Comparison of ENCODE assay signal across 11 mouse cellular contexts in the genomic region with DNA sequence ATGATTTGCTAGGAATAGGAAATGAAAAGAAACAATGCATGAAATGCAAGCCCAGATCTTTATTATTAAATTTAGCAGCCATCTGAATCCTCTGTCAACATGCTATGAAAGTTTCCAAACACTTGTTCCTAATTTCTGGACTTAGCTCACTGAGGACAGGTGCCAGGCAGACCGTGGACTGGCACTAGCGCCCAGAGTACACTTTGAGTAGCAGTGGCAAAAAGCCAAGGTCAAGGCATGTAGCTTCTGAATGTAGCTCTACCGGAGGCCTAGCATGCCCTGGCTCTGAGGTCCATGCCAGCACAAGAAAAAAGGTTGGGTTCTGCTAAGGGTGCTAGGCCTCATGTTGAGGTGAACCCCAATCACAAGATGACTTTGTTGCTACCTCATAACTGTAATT.
A peak's percentile ranks its signal among the peaks of the same experiment; 100 is the strongest.
DNase-seq lines count a peak whose midpoint lies in the region; ATAC-seq lines count a peak whose summit lies in the region.
"Had no signal": no experiment of that assay in that cellular context is flagged by ENCODE, and none has a peak within 500 bp of the region (broad histone marks: within the 10 kb centered on the region; RNA-seq: fewer than 3 reads in every experiment).

No protein-coding gene starts in this region.

- intact Hi-C loops in heart, postnatal 36 days (cut with DNase I), result no loop called here

- no peak for ATAC-seq in activated CD4-positive, CD25-positive, alpha-beta regulatory T cell, adult 4 months
- ATAC-seq: midbrain, embryonic 15.5 days had no signal

- peak; percentile 38 for DNase-seq in adrenal gland, adult 2 months
- no peak for DNase-seq in adrenal gland, adult 18-20 months (ENCODE audit: low spot score in 2 of 2)
- DNase-seq in heart, adult 8-10 months (ENCODE audit: low spot score), result peak; percentile 45
- DNase-seq in heart, postnatal 36 days, result no peak
- peak; percentile 18 to 56 for DNase-seq in adrenal gland, postnatal 36 days
- peak; percentile 76 to 86 for DNase-seq in kidney, postnatal 36 days
- no peak for DNase-seq in urinary bladder, postnatal 10 days (ENCODE audit: low spot score)
- DNase-seq: cerebellum, adult 8-10 months; retina, postnatal 1 day had no signal

Comparison
In these comparisons a context has a peak if more than half of its experiments do, and no peak if none do; other contexts are left out.
1. DNase-seq: peak in adrenal gland, adult 2 months (single experiment), heart, adult 8-10 months (single experiment), adrenal gland, postnatal 36 days (2 of 2) and kidney, postnatal 36 days (2 of 2); none in adrenal gland, adult 18-20 months (0 of 2), heart, postnatal 36 days (0 of 2) and urinary bladder, postnatal 10 days (single experiment).